24 mouse cellular contexts compared by ENCODE assay signal in the genomic region with DNA sequence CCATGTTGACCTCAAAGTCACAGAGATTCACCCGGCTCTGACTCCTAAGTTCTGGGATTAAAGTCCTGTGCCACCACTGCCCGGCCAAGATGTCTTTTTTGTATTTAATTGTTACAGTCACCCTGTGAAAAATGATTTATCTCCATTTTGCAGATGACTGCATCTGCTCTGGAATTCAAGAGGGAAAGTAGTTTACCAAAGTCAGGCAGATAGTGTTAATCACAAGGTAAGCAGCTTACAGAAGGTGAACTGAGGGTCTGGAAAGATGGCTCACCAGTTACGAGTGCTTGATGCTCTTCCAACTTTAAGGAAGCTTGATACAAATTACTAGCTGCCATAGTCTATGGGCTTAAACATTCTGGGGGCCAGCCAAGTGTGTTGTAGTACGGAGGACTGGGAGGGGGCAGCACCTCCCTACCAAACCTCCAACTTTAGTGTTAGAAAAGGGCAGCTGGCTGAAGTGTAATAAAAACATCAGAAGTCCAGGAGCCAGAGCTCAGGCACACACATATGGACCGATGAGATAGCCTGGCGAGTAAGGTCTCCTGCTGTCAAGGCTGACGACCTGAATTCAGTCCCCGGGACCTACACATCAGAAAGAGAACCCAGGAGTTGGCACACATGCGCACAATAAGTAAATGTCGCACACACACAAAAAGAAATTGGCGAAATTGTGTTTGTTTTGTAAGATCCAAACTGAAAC. TPM values are rescaled to one million over a fixed set of nuclear protein-coding genes. Genes with fewer than 3 reads are reported as not detected.
DNase-seq lines count a peak whose midpoint lies in the region; ATAC-seq and TF ChIP-seq lines count a peak whose summit lies in the region.
"Had no signal": no experiment of that assay in that cellular context is flagged by ENCODE, and none has a peak within 500 bp of the region (broad histone marks: within the 10 kb centered on the region; RNA-seq: fewer than 3 reads in every experiment).

No protein-coding gene starts in this region.

- WGBS in kidney, embryonic 14.5 days = 62% methylated on average over 11 of the region's 11 CpGs

- intact Hi-C loops in gastrocnemius, adult 2 months (cut with DNase I) = no loop called here

- H3K9me3 ChIP-seq in kidney, embryonic 14.5 days (ENCODE audit: control insufficient read depth, low read length) = no peaks in the 10 kb centered on the region
- H3K9me3 ChIP-seq: embryonic facial prominence, embryonic 12.5 days; forebrain, embryonic 10.5 days; hindbrain, embryonic 13.5 days; lung, embryonic 15.5 days; midbrain, embryonic 12.5 days; stomach, embryonic 15.5 days had no signal

- peak; percentile 27; the same call in 1 of the 2 replicates for TF ChIP-seq CTCF in gastrocnemius, adult 2 months (IDR thresholded peaks at IDR 0.05)

- peaks cover 12% of the 10 kb centered on the region for H3K36me3 ChIP-seq in kidney, embryonic 14.5 days (ENCODE audit: control insufficient read depth, insufficient read depth, low read length)

- no peak overlapping the region for H3K4me2 ChIP-seq in kidney, embryonic 14.5 days (replicated peaks; ENCODE audit: low read depth, low read length)
- H3K4me2 ChIP-seq: embryonic facial prominence, embryonic 12.5 days; hindbrain, embryonic 13.5 days; lung, embryonic 15.5 days; midbrain, embryonic 12.5 days; stomach, embryonic 15.5 days had no signal

- no peak for DNase-seq in gastrocnemius, adult 2 months
- no peak for DNase-seq in gastrocnemius, adult 18-20 months (ENCODE audit: low spot score)
- DNase-seq in kidney, postnatal 36 days = peak; percentile 46 to 54
- DNase-seq in frontal cortex, postnatal 14 days (ENCODE audit: low spot score in 2 of 2) = no peak
- no peak for DNase-seq in frontal cortex, postnatal 36 days (ENCODE audit: low spot score in 2 of 2)
- DNase-seq: cerebellum, adult 18-20 months; heart, adult 11 months; left cerebral cortex, postnatal 4 days; spleen, adult 18-20 months; thymus, postnatal 14 days had no signal

- no peak overlapping the region for H3K9ac ChIP-seq in kidney, embryonic 14.5 days (ENCODE audit: low read depth, low read length)
- H3K9ac ChIP-seq: embryonic facial prominence, embryonic 12.5 days; hindbrain, embryonic 13.5 days; lung, embryonic 15.5 days; midbrain, embryonic 12.5 days; stomach, embryonic 15.5 days had no signal

- no peaks in the 10 kb centered on the region for H3K4me1 ChIP-seq in kidney, embryonic 14.5 days (ENCODE audit: control insufficient read depth, insufficient read depth, low read length)
- H3K4me1 ChIP-seq: embryonic facial prominence, embryonic 12.5 days; forebrain, embryonic 10.5 days; hindbrain, embryonic 13.5 days; midbrain, embryonic 12.5 days; stomach, embryonic 15.5 days had no signal

- H3K27me3 ChIP-seq in kidney, embryonic 14.5 days (ENCODE audit: control insufficient read depth, insufficient read depth, low read length) = no peaks in the 10 kb centered on the region
- H3K27me3 ChIP-seq: embryonic facial prominence, embryonic 12.5 days; hindbrain, embryonic 13.5 days; lung, embryonic 15.5 days; midbrain, embryonic 12.5 days; stomach, embryonic 15.5 days had no signal

- H3K27ac ChIP-seq in gastrocnemius, adult 2 months = no peak overlapping the region
- no peak overlapping the region for H3K27ac ChIP-seq in kidney, embryonic 14.5 days (ENCODE audit: low read depth, low read length)
- H3K27ac ChIP-seq: embryonic facial prominence, embryonic 12.5 days; forebrain, embryonic 10.5 days; hindbrain, embryonic 13.5 days; lung, embryonic 15.5 days; midbrain, embryonic 12.5 days; stomach, embryonic 15.5 days had no signal

- no peak overlapping the region for H3K4me3 ChIP-seq in gastrocnemius, adult 2 months
- H3K4me3 ChIP-seq in kidney, embryonic 14.5 days (ENCODE audit: low read length) = no peak overlapping the region
- H3K4me3 ChIP-seq: embryonic facial prominence, embryonic 12.5 days; forebrain, embryonic 10.5 days; hindbrain, embryonic 13.5 days; lung, embryonic 15.5 days; midbrain, embryonic 12.5 days; myocyte; stomach, embryonic 15.5 days had no signal

- no peak for ATAC-seq in kidney, embryonic 14.5 days (ENCODE audit: low FRiP score, low TSS enrichment)
- ATAC-seq in erythroblast, adult 5-6 weeks (replicated peaks; ENCODE audit: low FRiP score, poor library complexity, severe bottlenecking) = peak; percentile 69
- ATAC-seq in megakaryocyte progenitor cell, adult 5-6 weeks (replicated peaks; ENCODE audit: poor library complexity) = peak; percentile 48

RNA-seq across cellular contexts. Expression of gene Gm10842, which starts 2.0 kb away (rescaled TPM):
- total RNA-seq in gastrocnemius, adult 2 months (2021) = not detected
- not detected for total RNA-seq in gastrocnemius, adult 18-20 months (2021)
- polyA plus RNA-seq in kidney, embryonic 14.5 days (2014; fragmentation: Nextera tagmentation; extraction: Ambion mirVana) = not detected in 2 replicates
- not detected in 2 replicates for total RNA-seq in erythroblast, adult 5-6 weeks (2015; ENCODE audit: low replicate concordance)
- total RNA-seq in erythroblast, adult 5-6 weeks (2017; ENCODE audit: low replicate concordance) = not detected in 2 replicates
- not detected in 2 replicates for total RNA-seq in megakaryocyte progenitor cell, adult 5-6 weeks (2015)
- total RNA-seq in megakaryocyte progenitor cell, adult 5-6 weeks (2017) = not detected in 2 replicates
- total RNA-seq: layer of hippocampus, postnatal 14 days; left cerebral cortex, postnatal 4 days; neutrophil, adult 5-6 weeks had no signal
- polyA plus RNA-seq: embryonic facial prominence, embryonic 12.5 days; forebrain, embryonic 10.5 days; frontal cortex, adult 2 months; heart, embryonic 16.5 days; hindbrain, embryonic 13.5 days; lung, embryonic 15.5 days; midbrain, embryonic 12.5 days; myocyte; stomach, embryonic 15.5 days had no signal

RNA-seq across cellular contexts. Expression of gene Mettl2, which starts 18.4 kb away (rescaled TPM):
- 1 to 10 TPM; 7.8 to 8.4 TPM for total RNA-seq in gastrocnemius, adult 2 months (2021)
- total RNA-seq in gastrocnemius, adult 18-20 months (2021) = 1 to 10 TPM; 7.4 to 7.7 TPM
- polyA plus RNA-seq in kidney, embryonic 14.5 days (2014; fragmentation: Nextera tagmentation; extraction: Ambion mirVana) = 45.4 and 52.3 TPM in 2 replicates
- 6.3 and 6.5 TPM in 2 replicates for total RNA-seq in erythroblast, adult 5-6 weeks (2015; ENCODE audit: low replicate concordance)
- 4.7 and 5.3 TPM in 2 replicates for total RNA-seq in erythroblast, adult 5-6 weeks (2017; ENCODE audit: low replicate concordance)
- 16.4 and 18.8 TPM in 2 replicates for total RNA-seq in megakaryocyte progenitor cell, adult 5-6 weeks (2015)
- 29.1 and 30.6 TPM in 2 replicates for total RNA-seq in megakaryocyte progenitor cell, adult 5-6 weeks (2017)

RNA-seq across cellular contexts. Expression of gene Tlk2, which starts 33.9 kb away (rescaled TPM):
- total RNA-seq in gastrocnemius, adult 2 months (2021) = 10 to 100 TPM; 42.1 to 44.7 TPM
- 10 to 100 TPM; 37.5 to 40.0 TPM for total RNA-seq in gastrocnemius, adult 18-20 months (2021)
- 27.5 and 30.8 TPM in 2 replicates for polyA plus RNA-seq in kidney, embryonic 14.5 days (2014; fragmentation: Nextera tagmentation; extraction: Ambion mirVana)
- 27.2 and 36.3 TPM in 2 replicates for total RNA-seq in erythroblast, adult 5-6 weeks (2015; ENCODE audit: low replicate concordance)
- total RNA-seq in erythroblast, adult 5-6 weeks (2017; ENCODE audit: low replicate concordance) = 67.6 and 70.0 TPM in 2 replicates
- 45.0 and 53.0 TPM in 2 replicates for total RNA-seq in megakaryocyte progenitor cell, adult 5-6 weeks (2015)
- 58.3 and 73.3 TPM in 2 replicates for total RNA-seq in megakaryocyte progenitor cell, adult 5-6 weeks (2017)

Comparison
In these comparisons a context has a peak if more than half of its experiments do, and no peak if none do; other contexts are left out.
1. DNase-seq: peak in kidney, postnatal 36 days (2 of 2); none in gastrocnemius, adult 2 months (single experiment), gastrocnemius, adult 18-20 months (single experiment), frontal cortex, postnatal 14 days (0 of 2) and frontal cortex, postnatal 36 days (0 of 2).